Mouse (Mus musculus) bone marrow macrophage, adult 2 months (primary cell): Measurements from ENCODE around the gene Lsamp.

Experiments
- CTCF ChIP-seq: IDR thresholded peaks from 2 replicates; pipeline ENCODE4 v1.5.1; 2012; ENCODE audit warnings: low read depth, mild to moderate bottlenecking, low read length, moderate library complexity
- POLR2A ChIP-seq: IDR thresholded peaks from 2 replicates; pipeline ENCODE4 v1.6.1; 2012; ENCODE audit warnings: mild to moderate bottlenecking, low read depth, low read length, borderline replicate concordance

GRCm38 (mm10) chr16:40697253-40697652, 713.1 kb downstream of the Lsamp start:
- TF ChIP-seq CTCF (no peak), POLR2A (no peak)
